Mouse (Mus musculus): ENCODE data around the gene Eno1.
"Not testable (repeated sequence)": the region's sequence is repeated elsewhere in the genome, so short reads cannot be mapped to it uniquely, and the experiment has no call there.

Gene Eno1

DNA sequence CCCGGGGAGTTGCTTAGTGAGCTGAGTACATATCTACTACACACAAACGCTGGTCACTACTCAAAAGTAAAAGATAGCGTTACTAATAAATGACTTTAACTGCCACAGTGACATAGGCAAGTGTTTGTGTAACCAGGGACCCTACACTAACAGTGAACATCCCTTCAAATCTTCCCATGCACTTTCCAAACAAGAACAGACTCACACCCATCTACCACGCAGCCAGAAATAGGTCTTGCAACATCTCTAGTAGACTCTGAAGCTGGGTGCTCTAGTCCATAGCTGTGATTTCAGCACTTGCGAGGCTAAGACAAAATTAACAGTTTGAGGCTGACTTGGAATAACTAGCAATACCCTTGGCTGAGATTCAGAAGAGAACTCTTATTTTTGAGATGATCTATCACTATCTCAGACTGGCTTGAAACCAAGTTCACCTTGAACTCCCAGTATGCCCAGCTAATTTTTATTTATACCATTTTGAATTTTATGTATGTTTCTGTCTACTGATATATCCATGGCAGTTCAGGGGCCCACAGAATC lies 13.3 kb downstream of the Eno1 start:
- no peak for DNase-seq (ENCODE audit: low read depth, low spot score)

- no peak for DNase-seq (ENCODE audit: low read depth, low spot score)
These were observed 14.3 kb downstream of the Eno1 start for GRCm38 (mm10) chr4:150250549-150251422.

- DNase-seq (ENCODE audit: low read depth, low spot score) = no peak
These were observed 17.9 kb downstream of the Eno1 start for GRCm38 (mm10) chr4:150254416-150254815.

GRCm38 (mm10) chr4:150255181-150255580 lies 18.7 kb downstream of the Eno1 start:
- DNase-seq (ENCODE audit: low read depth, low spot score) = no peak

- no peak for DNase-seq (ENCODE audit: low read depth, low spot score)
These were observed 21.0 kb downstream of the Eno1 start for GRCm38 (mm10) chr4:150257252-150258204.

DNA sequence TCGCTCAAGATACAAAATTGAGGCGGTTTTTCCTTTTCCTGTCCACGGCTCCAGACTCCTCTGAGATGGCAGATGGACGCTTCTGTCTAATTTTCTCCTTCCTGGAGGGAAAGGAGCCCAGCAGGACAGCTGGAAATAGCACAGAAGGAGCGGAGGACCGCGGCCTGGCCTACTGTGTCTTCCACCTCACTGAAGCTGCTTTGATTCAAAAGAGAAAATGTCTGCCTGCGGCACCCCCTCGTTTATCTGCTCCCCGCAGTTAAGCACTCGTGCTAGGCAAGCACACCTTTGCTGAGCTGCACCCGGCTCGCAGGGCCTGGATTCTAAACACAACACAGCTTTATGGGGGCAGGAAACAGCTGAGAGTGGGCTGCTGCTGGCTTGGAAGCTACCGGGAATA lies 21.9 kb downstream of the Eno1 start:
- DNase-seq (ENCODE audit: low read depth, low spot score) = no peak

- DNase-seq (ENCODE audit: low read depth, low spot score) = no peak
These were observed 23.1 kb downstream of the Eno1 start for GRCm38 (mm10) chr4:150259577-150259976.

DNA sequence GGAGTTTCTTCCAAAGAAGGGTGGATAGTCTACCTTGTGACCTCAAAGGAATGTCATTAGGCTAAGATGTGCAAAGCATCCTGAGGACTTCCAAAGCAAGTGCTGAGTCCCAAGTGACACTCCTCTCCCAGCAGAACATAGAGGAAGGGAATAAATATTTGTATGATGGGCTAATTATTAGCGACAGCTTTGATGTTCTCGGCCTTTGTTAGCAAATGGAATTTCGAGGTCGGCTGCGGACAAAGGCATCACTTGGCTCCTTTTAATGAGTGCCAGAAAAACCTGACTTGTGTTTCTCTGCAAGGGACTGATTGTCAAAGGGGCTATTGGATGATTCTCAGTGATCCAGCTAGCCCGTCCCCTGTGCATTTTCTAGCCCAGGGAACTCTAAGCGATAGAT lies 23.6 kb downstream of the Eno1 start:
- no peak for DNase-seq (ENCODE audit: low read depth, low spot score)

DNA sequence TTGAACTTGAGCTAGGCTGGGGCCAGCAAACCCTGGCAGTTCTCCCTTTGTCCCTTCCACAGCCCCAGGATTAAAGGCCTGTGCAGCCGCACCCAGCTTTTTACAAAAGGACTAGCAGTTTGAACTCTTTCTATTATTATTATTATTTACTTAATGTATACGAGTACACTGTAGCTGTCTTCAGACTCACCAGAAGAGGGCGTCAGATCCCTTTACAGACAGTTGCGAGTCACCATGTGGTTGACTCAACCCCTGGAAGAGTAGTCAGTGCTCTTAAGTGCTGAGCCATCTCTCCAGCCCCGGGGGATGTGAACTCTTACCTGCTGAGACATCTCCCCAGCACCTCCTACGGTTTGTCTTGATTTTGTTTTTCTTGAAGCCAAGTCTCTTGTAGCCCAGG lies 24.2 kb downstream of the Eno1 start:
- DNase-seq (ENCODE audit: low read depth, low spot score) = no peak

- DNase-seq (ENCODE audit: low read depth, low spot score) = no peak
These were observed 25.8 kb downstream of the Eno1 start for GRCm38 (mm10) chr4:150262301-150262700.

DNA sequence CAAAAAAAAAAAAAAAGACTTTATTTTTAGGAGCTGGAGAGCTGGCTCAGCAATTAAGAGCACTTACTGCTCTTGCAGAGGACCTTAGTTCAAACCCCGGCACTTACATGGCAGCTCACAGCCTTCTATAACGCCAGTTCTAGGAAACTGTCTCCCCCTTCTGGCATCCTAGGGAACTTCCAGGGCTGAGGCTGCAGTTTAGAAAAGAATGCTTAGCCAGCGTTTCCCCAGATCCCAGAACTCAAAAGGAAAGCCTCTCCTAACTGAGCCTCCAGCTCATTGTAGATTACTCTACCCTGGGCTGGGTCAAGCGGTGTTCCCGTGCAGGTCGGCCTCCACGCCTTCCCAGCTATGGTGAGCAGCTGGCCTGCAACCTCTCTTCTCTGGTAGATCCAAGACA lies 28.4 kb downstream of the Eno1 start:
- DNase-seq (ENCODE audit: low read depth, low spot score) = peak; percentile 70

DNA sequence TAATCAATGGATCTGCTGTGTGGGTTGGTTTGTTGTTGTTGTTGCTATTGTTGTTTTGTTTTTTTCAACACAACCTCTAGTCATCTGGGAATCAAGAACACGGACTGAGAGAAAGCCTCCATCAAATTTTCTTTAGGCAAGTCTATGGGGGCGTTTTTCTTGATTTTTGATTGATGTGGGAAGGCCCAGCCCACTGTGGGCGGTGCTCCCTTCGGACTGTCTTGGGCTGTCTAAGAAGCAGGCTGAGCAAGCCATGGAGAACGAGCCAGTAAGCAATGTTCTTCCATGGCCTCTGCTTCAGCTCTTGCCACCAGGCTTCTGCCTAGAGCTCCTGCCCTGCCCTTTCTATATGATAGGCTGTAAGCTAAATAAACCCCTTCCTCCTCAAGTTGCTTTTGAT lies 28.9 kb downstream of the Eno1 start:
- DNase-seq (ENCODE audit: low read depth, low spot score) = no peak

- no peak for DNase-seq (ENCODE audit: low read depth, low spot score)
These were observed 30.2 kb downstream of the Eno1 start for GRCm38 (mm10) chr4:150266655-150267223.

DNA sequence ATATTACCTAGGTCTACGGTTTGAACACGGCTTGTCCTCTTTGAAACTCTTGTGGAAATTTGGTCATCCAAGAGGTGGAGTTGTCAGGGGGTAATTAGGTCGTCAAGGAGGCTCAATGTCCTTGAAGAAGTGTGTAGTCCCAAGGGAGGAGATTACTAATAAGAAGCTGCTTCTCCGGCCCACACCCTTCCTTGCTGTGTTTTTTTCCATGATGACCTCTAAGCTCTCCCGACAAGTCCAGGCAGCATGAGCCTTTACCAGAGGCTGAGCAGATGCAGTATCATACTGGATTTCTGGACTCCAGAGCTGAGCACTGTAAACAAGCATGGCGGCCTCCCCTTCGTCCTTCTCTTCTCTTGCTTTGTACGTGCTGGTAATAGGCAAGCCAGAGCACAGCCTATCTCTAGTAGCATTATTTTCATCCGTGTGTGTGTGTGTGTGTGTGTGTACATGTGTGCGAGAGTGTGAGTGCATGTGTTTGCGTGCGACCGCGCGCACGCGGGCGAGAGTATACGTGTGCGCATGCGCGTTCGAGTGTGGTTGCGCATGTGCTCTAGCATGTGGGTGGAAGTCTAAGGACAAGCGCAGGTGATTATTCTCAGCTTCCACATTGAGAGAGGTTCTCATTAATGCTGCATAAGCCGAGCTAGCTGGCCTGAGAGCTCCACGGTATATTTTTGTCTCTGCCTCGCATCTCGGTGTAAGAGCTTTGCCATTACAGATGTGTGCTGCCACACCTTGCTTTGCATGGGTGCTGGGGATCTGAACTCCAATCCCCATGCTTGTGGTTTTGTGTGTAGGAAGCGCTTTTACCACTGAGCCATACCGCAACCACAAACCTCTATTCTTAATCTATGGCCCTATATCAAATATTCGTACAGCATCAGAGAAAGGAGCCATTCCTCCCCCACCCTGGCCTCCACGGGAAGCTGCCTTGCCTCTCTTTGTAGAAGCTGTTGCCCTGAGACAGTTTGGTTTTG lies 32.4 kb downstream of the Eno1 start:
- no peak for DNase-seq (ENCODE audit: low read depth, low spot score)

DNA sequence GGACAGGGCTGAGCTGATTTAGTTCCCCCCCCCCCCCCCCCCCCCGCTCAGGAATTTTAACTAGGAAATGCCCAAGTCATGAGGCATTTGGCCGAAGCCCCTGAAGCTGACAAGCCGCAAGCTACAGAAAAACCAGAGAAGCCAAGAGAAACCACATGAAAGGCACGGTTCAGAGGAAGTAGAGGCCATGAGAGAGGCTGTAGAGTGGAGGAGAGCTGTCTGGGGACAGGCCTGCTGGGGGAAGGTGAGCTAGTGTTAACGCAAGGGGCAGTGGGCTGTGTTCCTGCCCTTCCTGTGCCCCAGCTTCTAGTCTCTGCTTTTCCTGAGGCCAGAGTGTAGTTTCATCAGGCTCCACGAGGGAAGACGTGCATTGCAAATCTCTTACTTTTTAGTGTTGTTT lies 33.2 kb downstream of the Eno1 start:
- DNase-seq (ENCODE audit: low read depth, low spot score) = no peak

- not testable (repeated sequence) for DNase-seq (ENCODE audit: low read depth, low spot score)
These were observed 34.2 kb downstream of the Eno1 start for GRCm38 (mm10) chr4:150270718-150271117.

DNA sequence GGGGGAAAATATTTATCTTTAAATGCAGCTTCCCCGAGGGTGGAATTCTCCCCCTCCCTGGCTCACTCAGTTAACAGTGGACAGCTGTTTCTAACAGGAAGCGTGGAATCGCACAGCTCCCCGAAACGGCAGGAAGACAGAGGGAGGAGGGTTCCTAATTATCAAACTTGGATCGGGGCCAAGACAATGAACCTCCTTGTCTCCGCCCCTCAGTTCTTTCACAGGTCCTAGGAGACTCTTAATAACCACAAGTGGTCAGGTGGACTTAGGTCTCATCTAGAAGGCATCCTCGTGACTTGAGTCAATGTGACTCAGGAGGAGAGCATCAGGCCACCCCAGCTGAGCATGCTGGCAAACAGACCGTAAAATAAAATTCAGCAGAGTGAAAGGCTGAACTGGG lies 36.2 kb downstream of the Eno1 start:
- DNase-seq (ENCODE audit: low read depth, low spot score) = no peak

- DNase-seq (ENCODE audit: low read depth, low spot score) = no peak
These were observed 39.0 kb downstream of the Eno1 start for GRCm38 (mm10) chr4:150275531-150275930.

GRCm38 (mm10) chr4:150279336-150279735 lies 42.8 kb downstream of the Eno1 start:
- DNase-seq (ENCODE audit: low read depth, low spot score) = not testable (repeated sequence)

DNA sequence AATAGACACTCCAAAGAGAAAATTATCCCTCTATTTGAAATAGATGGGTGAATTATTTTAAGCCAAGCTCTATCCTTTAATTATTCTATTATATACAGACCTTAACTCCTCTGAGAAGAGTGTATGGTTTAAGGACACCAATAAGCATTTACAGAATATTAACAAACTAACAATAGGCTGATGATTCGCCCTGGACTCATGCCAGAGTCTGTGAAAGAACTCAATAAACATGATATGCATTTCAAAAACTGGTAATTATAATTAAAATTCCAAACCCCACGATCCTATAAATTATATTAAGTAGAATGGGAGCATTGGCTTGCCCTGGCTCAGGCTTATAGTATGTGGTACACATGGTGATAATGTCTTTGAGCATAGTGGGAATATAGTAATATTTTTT lies 43.5 kb downstream of the Eno1 start:
- no peak for DNase-seq (ENCODE audit: low read depth, low spot score)

GRCm38 (mm10) chr4:150280459-150280858 lies 43.9 kb downstream of the Eno1 start:
- DNase-seq (ENCODE audit: low read depth, low spot score) = no peak

All from WW6 (cell line).